Mouse (Mus musculus) C2C12 (cell line): Measurements from ENCODE around the gene Abhd6.

ENCODE experiments used
- CEBPB ChIP-seq: IDR thresholded peaks from one replicate; pipeline ENCODE4 v1.6.1; 2011; ENCODE audit warnings: low read depth, mild to moderate bottlenecking, control low read depth, moderate library complexity
- CTCF ChIP-seq: IDR thresholded peaks from one replicate; pipeline ENCODE4 v1.5.1; 2011; ENCODE audit not compliant: control insufficient read depth, insufficient read depth, insufficient read length
- MAX ChIP-seq: IDR thresholded peaks from one replicate; pipeline ENCODE4 v1.6.1; 2011; ENCODE audit warnings: mild to moderate bottlenecking, control low read depth
- MYOG ChIP-seq: IDR thresholded peaks from one replicate; pipeline ENCODE4 v1.6.1; 2011; ENCODE audit not compliant: control insufficient read depth, insufficient read length; ENCODE audit errors: extremely low read depth
- USF1 ChIP-seq: IDR thresholded peaks from one replicate; pipeline ENCODE4 v1.6.1; 2011; ENCODE audit warnings: low read depth, mild to moderate bottlenecking, control low read depth, moderate library complexity

DNA sequence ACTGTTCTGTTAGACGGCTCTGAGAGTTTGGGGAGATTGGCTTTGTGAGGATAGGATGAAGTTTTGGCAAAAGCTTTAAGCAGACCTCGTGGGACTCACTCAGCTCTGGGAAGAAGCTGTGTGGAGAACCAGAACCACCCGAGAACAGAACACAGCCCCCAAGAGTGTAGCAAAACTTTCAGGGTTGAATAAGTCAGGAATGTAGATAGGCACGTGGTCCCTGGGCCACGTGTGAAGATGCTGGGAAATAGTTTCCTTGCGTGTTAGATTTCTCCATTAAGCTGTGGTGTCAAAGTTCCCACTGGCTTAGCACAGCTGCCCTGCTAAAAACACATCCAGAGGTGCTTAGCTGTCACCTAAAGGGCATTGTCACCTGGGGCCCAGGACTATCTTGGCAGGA is 10.5 kb upstream of the Abhd6 start:
- TF ChIP-seq CTCF (no peak), MYOG (no peak), CEBPB (no peak), USF1 (no peak), MAX (no peak)
